Mouse (Mus musculus) spleen, adult 18-20 months (tissue): ENCODE measurements around the gene Ptk7.
"Not testable (repeated sequence)": the region's sequence is repeated elsewhere in the genome, so short reads cannot be mapped to it uniquely, and the experiment has no call there.

Source experiments
- DNase-seq, 2 experiments: peaks; one replicate each; pipeline ENCODE4 v3.0.0; 2022; ENCODE audit warnings: mixed read lengths in 2 of 2

Ptk7 gene

DNA sequence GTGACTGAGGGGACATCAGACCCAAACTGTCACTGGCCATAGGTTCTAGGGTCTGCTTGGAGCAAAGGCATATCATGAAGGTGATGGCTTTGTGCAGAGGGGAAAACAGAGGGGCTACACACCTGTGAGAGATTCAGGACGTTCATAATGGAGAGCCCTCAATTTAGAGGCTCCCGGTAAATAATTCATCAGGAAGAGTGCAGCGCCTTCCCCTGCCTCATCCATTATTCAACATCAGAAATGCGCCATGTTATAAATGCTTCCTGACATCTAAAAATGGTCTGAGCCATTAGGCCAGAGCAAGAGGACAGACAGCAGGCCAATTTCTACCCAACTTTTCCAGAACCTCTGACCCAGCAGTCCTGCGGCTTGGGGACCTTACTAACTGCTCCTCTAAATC is 24.2 kb downstream of the Ptk7 start:
- no peak for DNase-seq

GRCm38 (mm10) chr17:46603229-46603628 is 26.1 kb downstream of the Ptk7 start:
- DNase-seq = no peak

DNA sequence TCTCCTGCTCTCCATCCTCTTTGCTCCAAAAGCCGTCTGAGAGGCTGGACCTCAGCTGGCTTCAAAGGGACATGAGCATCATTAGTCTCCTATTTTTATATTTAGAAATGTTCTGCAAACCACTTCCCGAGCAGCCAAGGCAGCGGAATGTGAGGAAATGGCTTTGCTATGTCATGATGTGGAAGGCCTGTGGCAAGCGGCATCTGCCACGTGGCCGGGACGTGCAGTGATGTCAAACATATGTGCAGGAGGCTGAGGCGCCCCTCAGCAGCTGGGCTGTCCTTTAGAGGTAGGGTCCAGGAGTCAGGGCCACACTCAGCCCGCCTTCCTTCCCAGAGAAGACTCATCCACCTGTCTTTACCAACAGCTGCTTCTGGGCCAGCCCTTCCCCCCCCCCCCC is 27.1 kb downstream of the Ptk7 start:
- DNase-seq = no peak

DNA sequence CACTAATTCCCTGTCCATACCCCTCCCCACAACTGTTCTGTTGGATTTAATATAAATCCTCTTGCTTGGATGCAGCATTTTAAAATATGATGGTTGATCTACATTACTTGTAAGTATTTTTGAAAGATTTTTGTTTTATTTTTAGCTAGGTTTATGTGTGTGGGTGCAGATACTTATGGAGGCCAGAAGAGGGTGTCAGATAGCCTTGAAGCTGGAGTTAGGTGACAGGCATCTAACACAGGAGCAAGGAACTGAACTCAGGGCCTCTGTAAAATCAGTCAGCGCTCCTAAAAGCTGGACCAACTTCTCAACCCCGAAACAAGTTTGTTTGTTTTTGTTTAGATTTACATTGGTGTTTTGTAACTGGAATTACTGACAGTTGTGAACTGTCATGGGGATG is 28.7 kb downstream of the Ptk7 start:
- no peak for DNase-seq

DNA sequence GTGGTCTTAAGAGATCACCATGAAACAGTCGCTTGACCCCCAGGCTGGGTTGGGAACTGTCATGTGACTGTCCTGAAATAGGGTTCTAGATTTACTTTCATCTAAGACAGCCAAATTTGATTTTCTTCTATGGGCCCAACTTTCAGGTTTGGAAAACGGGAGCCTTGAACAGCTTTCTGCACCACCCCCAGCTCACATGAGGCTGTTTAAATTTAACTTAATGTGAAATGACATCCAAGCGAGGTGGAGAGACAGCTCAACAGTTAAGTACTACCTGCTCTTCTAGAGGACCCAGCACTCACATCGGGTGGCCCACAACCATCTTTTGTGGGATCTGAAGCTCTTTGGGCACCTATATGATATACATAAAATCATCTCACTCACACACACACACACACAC is 30.3 kb downstream of the Ptk7 start:
- no peak for DNase-seq

DNA sequence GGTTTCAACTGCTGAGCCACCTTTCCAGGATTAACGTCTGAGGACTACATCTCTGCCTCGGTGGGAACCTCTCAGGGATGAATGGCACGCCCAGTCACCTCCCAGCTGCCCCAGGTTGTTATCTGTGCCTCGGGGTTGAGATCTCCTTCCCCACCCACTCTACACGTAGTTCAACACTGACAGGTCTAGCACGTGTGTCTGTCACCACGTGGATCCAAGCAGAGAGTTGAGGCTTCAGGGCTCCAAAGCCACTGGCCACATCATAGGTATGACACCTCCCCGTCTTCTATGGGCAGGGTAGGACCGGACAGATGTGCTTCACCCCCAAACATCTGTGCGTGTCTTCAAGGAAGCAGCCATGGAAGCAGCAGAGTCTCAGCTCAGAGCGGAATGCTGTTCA is 31.3 kb downstream of the Ptk7 start:
- DNase-seq = no peak

DNA sequence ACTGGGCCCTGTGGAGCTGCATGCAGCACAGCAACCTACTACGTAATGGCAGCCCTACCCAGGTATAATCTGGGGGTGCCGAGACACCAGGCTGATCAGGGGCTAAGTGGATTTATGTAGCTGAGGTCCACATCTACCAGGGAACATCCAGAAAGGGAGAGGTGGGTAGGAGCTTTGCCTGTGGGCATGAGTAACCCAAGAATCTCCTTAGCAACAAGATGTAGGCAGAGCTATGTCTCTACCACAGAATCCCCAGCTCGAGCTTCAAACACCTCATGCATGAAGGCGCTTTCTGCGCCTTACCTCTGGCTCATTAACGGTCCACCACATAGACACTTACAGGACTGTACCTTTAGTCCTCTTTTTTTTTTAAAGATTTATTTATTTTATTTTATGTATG is 34.0 kb downstream of the Ptk7 start:
- DNase-seq = no peak

DNA sequence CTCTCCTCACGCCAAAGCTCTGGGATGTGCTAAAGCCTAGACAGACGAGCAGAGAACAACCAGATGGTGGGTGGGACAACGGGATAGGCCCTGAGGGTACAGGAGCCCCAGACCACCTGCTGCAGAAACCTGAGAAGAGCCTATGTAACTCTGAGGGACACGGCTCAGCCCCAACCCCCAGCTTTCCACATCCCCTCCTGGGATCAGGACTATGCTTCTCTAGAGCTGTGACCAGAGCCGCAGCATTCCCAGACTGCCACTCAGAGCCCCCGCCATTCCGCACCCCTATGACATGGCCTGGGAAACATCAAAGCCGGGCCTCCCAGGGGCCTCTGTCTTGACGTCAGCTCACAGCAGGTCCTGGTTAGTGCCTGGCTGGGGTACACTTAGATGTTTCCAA is 34.7 kb downstream of the Ptk7 start:
- no peak for DNase-seq

- DNase-seq = no peak
These were observed 36.2 kb downstream of the Ptk7 start for GRCm38 (mm10) chr17:46593124-46593523.

GRCm38 (mm10) chr17:46591406-46591805 is 37.9 kb downstream of the Ptk7 start:
- DNase-seq = no peak

- DNase-seq = no peak
These were observed 38.9 kb downstream of the Ptk7 start for GRCm38 (mm10) chr17:46590439-46590838.

GRCm38 (mm10) chr17:46589635-46590314 is 39.5 kb downstream of the Ptk7 start:
- DNase-seq = no peak

GRCm38 (mm10) chr17:46588913-46589312 is 40.4 kb downstream of the Ptk7 start:
- DNase-seq = no peak

DNA sequence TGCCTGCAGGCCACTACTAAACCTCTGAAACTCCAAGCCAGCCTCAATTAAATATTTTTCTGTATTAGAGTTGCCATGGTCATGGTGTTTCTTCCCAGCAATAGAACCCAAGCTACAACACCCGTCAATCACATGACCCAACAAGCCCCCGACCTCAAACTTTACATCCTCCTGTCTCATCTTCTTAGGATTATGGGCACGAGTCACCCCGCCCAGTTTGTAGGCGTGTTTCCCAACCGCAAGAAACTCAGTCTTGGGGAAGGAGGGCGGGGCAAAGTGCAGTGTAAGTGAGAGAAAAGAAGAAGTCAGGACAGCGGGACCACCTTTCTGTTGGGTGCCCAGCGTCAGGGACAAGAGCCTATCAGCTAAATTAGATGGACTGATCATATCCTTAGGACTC is 41.1 kb downstream of the Ptk7 start:
- DNase-seq = no peak

GRCm38 (mm10) chr17:46586327-46586726 is 43.0 kb downstream of the Ptk7 start:
- DNase-seq = no peak

- DNase-seq = no peak
These were observed 50.7 kb downstream of the Ptk7 start for GRCm38 (mm10) chr17:46578650-46579049.

GRCm38 (mm10) chr17:46576070-46576469 is 53.2 kb downstream of the Ptk7 start:
- peak in 1 of 2 experiments; percentile 21 for DNase-seq

- no peak for DNase-seq
These were observed 54.8 kb downstream of the Ptk7 start for GRCm38 (mm10) chr17:46574535-46574934.

DNA sequence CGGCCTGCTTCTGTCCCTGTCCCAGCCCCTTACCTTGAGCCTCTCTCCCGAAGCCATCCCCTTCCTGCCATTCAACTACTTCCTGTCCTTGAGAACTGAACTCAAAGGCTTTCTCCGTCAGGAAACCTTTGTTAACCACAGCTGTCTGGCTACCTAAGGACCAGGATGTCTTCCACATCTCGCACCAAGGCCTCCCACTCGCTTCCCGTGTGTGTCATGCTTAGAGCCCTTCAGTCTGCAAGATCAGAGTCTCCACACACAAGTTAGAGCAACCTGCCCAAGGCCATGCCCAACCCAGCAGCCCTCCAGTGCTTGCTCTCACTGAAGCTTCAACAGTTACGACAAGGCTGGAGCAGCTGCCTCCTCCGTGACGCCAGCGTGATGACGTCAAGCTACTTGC is 58.3 kb downstream of the Ptk7 start:
- DNase-seq = no peak

- DNase-seq = no peak
These were observed 70.2 kb downstream of the Ptk7 start for GRCm38 (mm10) chr17:46559146-46559545.

GRCm38 (mm10) chr17:46558151-46558550 is 71.2 kb downstream of the Ptk7 start:
- no peak for DNase-seq

DNA sequence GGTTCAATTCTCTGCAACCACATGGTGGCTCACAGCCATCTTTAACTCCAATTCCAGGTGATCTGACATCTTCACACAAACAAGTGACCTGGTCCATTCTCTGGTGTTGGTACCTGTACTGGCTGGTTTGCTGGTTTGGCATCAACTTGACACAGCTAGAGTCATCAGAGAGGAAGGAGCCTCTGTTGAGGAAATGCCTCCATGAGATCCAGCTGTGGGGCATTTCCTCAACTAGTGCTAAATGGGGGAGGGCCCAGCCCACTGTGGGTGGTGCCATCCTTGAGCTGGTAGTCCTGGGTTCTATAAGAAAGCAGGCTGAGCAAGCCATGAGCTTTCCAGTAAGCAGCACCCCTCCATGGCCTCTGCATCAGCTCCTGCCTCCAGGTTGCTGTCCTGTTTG is 72.0 kb downstream of the Ptk7 start:
- DNase-seq = not testable (repeated sequence)

- no peak for DNase-seq
These were observed 72.7 kb downstream of the Ptk7 start for GRCm38 (mm10) chr17:46556584-46556945.

DNA sequence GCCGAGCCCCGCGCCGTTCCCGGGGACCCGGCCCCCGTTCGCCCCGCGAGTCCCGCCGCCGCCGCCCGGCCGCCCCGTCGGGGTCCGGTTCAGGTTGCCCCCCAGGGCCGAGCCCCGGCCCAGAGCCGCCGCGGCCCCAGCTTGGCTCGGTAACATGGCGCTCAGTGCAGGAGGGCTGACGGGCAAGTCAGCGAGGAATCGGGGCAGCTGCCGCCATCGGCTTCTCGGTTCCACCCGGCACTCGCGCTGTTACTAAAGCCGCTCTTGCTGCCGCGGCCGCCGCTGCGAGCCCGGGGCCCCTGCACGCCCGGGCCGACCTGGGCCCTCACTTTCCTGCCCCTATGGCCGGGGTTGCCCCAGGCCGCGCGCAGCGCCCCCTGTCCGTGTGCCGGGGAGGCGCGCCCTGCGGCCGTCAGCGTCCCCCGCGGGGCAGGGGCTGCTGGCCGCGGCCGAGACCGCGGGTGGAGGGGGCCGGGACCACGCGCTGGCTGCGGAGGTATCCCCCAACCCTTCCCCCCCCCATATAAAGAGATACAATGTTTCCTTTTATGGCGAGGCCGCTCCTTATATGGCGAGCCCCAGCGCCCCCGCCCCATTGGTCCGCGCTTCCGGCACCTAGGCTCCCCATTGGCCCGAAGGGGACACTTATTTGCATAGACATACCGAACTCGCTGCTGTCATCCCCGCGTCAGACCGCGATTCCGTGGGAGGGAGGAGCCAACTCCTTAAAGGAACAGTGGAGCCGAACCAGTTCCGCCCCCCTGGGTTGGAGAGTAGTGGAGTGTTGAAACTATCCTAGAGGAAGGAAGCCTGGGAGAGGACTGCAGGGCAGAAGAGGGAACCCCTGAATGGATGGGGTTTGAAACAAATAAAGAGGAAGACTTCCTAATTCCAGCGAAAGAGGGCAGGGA is 73.4 kb downstream of the Ptk7 start, which contains the start of gene Srf:
Gene Srf, minus strand, starts transcription at position 503 of the 911 bp plus-strand sequence.
- peak; percentile 88 to 93 for DNase-seq
